Mouse (Mus musculus) heart, postnatal 25 days (tissue): ENCODE data around the gene Tomm40l. TPM values are rescaled to one million over a fixed set of nuclear protein-coding genes. Genes with fewer than 3 reads are reported as not detected.

Experiments used
- DNase-seq: peaks from one replicate; pipeline ENCODE4 v3.0.0; 2022; ENCODE audit warnings: low spot score
- intact Hi-C: fragments of 180-260 bp; cut with DNase I; formaldehyde crosslinking; loops from one replicate; pipeline ENCODE4 v1.15.1; 2025
- total RNA-seq, 2 experiments: library from RNA; stranded (reverse); gene quantifications; 2 replicates each; pipeline ENCODE4 v1.2.3; 2021

Gene Tomm40l
- total RNA-seq, 2 experiments from 2014 or later: 88.9 to 101 TPM

GRCm38 (mm10) chr1:171232800-171233730 is 10.8 kb upstream of the Tomm40l start:
- DNase-seq: no peak

GRCm38 (mm10) chr1:171232348-171232747 is 10.0 kb upstream of the Tomm40l start:
- DNase-seq: no peak
- intact Hi-C loops: no loop called here

More at GRCm38 (mm10) chr1:171232800-171233730, 10.8 kb upstream of the Tomm40l start:
- intact Hi-C loops: no loop called here

GRCm38 (mm10) chr1:171231844-171232243 is 9.5 kb upstream of the Tomm40l start:
- intact Hi-C loops: no loop called here
- DNase-seq: no peak

GRCm38 (mm10) chr1:171230215-171230614 is 7.9 kb upstream of the Tomm40l start:
- intact Hi-C loops: no loop called here
- DNase-seq: no peak

GRCm38 (mm10) chr1:171229750-171230149 is 7.4 kb upstream of the Tomm40l start:
- intact Hi-C loops: no loop called here

GRCm38 (mm10) chr1:171227879-171228278 is 5.6 kb upstream of the Tomm40l start:
- intact Hi-C loops: loop anchor here (2.0 kb wide), 1 partner anchor 29 kb away; no protein-coding TSS in a partner anchor
- DNase-seq: no peak

More at GRCm38 (mm10) chr1:171229750-171230149, 7.4 kb upstream of the Tomm40l start:
- no peak for DNase-seq

GRCm38 (mm10) chr1:171226780-171227179 is 4.5 kb upstream of the Tomm40l start:
- DNase-seq: no peak
- intact Hi-C loops: loop anchor here (2.0 kb wide), 1 partner anchor 30 kb away; no protein-coding TSS in a partner anchor

- no peak for DNase-seq
- intact Hi-C loops: no loop called here
Measured at GRCm38 (mm10) chr1:171224857-171225256, 2.5 kb upstream of the Tomm40l start, which contains the start of gene Apoa2. Gene Apoa2 (plus strand): TSS chr1:171225054.

GRCm38 (mm10) chr1:171223796-171224195 is 1.5 kb upstream of the Tomm40l start:
- no peak for DNase-seq
- intact Hi-C loops: no loop called here

- intact Hi-C loops: no loop called here
- DNase-seq: no peak
Measured at GRCm38 (mm10) chr1:171223168-171223567, 854 bp upstream of the Tomm40l start.

- intact Hi-C loops: loop anchor here (2.0 kb wide), 2 partner anchors 29 to 103 kb away; no protein-coding TSS in a partner anchor
- DNase-seq: no peak
Measured at GRCm38 (mm10) chr1:171221281-171222193, 777 bp downstream of the Tomm40l start.

- peak; percentile 57 for DNase-seq
- intact Hi-C loops: loop anchor here (1.0 to 2.0 kb wide), 3 partner anchors 28 to 102 kb away; no protein-coding TSS in a partner anchor
Measured at GRCm38 (mm10) chr1:171220871-171221270, 1.4 kb downstream of the Tomm40l start.

- DNase-seq: no peak
- intact Hi-C loops: no loop called here
Measured at GRCm38 (mm10) chr1:171216241-171216955, 5.9 kb downstream of the Tomm40l start.

- intact Hi-C loops: no loop called here
- no peak for DNase-seq
Measured at GRCm38 (mm10) chr1:171213801-171214496, 8.4 kb downstream of the Tomm40l start, which contains the start of gene Nr1i3. Gene Nr1i3 (plus strand): TSS chr1:171213970.

GRCm38 (mm10) chr1:171212854-171213253 is 9.5 kb downstream of the Tomm40l start:
- DNase-seq: no peak
- intact Hi-C loops: no loop called here

GRCm38 (mm10) chr1:171209409-171209808 is 12.9 kb downstream of the Tomm40l start:
- no peak for DNase-seq
- intact Hi-C loops: no loop called here

GRCm38 (mm10) chr1:171205704-171206493 is 16.4 kb downstream of the Tomm40l start:
- intact Hi-C loops: no loop called here
- DNase-seq: no peak

- DNase-seq: no peak
- intact Hi-C loops: no loop called here
Measured at GRCm38 (mm10) chr1:171204249-171204644, 18.1 kb downstream of the Tomm40l start.
